Mouse (Mus musculus) C3H10T1/2 (cell line): Measurements from ENCODE around the gene Rhox4b. TPM values are rescaled to one million over a fixed set of nuclear protein-coding genes. Genes with fewer than 3 reads are reported as not detected.

Experiments used
- polyA plus RNA-seq, 2 experiments: library from polyadenylated mRNA; unstranded; fragments of >200 nt; fragmentation: generic; extraction: Trizol; gene quantifications; one replicate each; pipeline ENCODE4 v1.2.1; 2012; ENCODE audit warnings: missing spikeins in 2 of 2

The Rhox4b gene
- not detected for polyA plus RNA-seq

GRCm38 (mm10) chrX:37432194-37432593, at the start of gene Rhox4b:
Gene Rhox4b (plus strand): TSS chrX:37432494.

GRCm38 (mm10) chrX:37390548-37390947, 41.7 kb upstream of the Rhox4b start, which contains the start of gene Rhox4a2:
Gene Rhox4a2 (plus strand): TSS chrX:37390848.

GRCm38 (mm10) chrX:37411767-37412166, 20.5 kb upstream of the Rhox4b start, which contains the start of gene Rhox2b:
Gene Rhox2b (plus strand): TSS chrX:37412067.

GRCm38 (mm10) chrX:37453380-37453779, 21.1 kb downstream of the Rhox4b start, which contains the start of gene Rhox2c:
Gene Rhox2c (plus strand): TSS chrX:37453680.

GRCm38 (mm10) chrX:37458285-37458684, 26.0 kb downstream of the Rhox4b start, which contains the start of gene Rhox3c:
Gene Rhox3c (plus strand): TSS chrX:37458585.

GRCm38 (mm10) chrX:37480037-37480436, 47.7 kb downstream of the Rhox4b start, which contains the start of gene Rhox4c:
Gene Rhox4c (plus strand): TSS chrX:37480337.

Other genes with a start within 250 kb of the Rhox4b start
- gene Ndufa1, start 241.3 kb upstream of the Rhox4b start, polyA plus RNA-seq: 100 to 1,000 TPM in 1 of 2 experiments, 10 to 100 TPM in 1; 63.4 to 540 TPM
- gene Rnf113a1, start 241.2 kb upstream of the Rhox4b start, polyA plus RNA-seq: 1 to 10 TPM; 4.5 to 7.6 TPM
- not detected for gene Gm9, start 221.5 kb upstream of the Rhox4b start, polyA plus RNA-seq
- gene Rhox1, start 210.2 kb upstream of the Rhox4b start, polyA plus RNA-seq: not detected
- not detected for gene Rhox2a, start 187.5 kb upstream of the Rhox4b start, polyA plus RNA-seq
- not detected for gene Rhox3a, start 182.6 kb upstream of the Rhox4b start, polyA plus RNA-seq
- gene Rhox4a, start 167.2 kb upstream of the Rhox4b start, polyA plus RNA-seq: not detected
- gene Rhox3a2, start 52.5 kb upstream of the Rhox4b start, polyA plus RNA-seq: not detected
- gene Rhox4a2, start 41.6 kb upstream of the Rhox4b start, polyA plus RNA-seq: not detected
- not detected for gene Rhox2b, start 20.4 kb upstream of the Rhox4b start, polyA plus RNA-seq
- not detected for gene Rhox2c, start 21.2 kb downstream of the Rhox4b start, polyA plus RNA-seq
- not detected for gene Rhox3c, start 26.1 kb downstream of the Rhox4b start, polyA plus RNA-seq
- not detected for gene Rhox4c, start 47.8 kb downstream of the Rhox4b start, polyA plus RNA-seq
- not detected for gene Rhox2d, start 60.9 kb downstream of the Rhox4b start, polyA plus RNA-seq
- gene Rhox4d, start 81.9 kb downstream of the Rhox4b start, polyA plus RNA-seq: not detected
- gene Rhox2e, start 98.0 kb downstream of the Rhox4b start, polyA plus RNA-seq: not detected
- gene Rhox3e, start 109.5 kb downstream of the Rhox4b start, polyA plus RNA-seq: not detected
- gene Rhox4e, start 124.9 kb downstream of the Rhox4b start, polyA plus RNA-seq: not detected
- gene Rhox2f, start 138.9 kb downstream of the Rhox4b start, polyA plus RNA-seq: not detected
- not detected for gene Rhox3f, start 148.5 kb downstream of the Rhox4b start, polyA plus RNA-seq
- not detected for gene Rhox4f, start 175.2 kb downstream of the Rhox4b start, polyA plus RNA-seq
- not detected for gene Rhox3g, start 196.1 kb downstream of the Rhox4b start, polyA plus RNA-seq
- gene Rhox2g, start 211.0 kb downstream of the Rhox4b start, polyA plus RNA-seq: not detected
- gene Rhox4g, start 218.8 kb downstream of the Rhox4b start, polyA plus RNA-seq: not detected
- gene Rhox3h, start 236.3 kb downstream of the Rhox4b start, polyA plus RNA-seq: not detected
- under 1 TPM in 1 of 2 experiments, not detected in 1; 0.04 TPM for gene Rhox2h, start 240.8 kb downstream of the Rhox4b start, polyA plus RNA-seq